Mouse (Mus musculus): ENCODE results near the gene Tec.

The Tec gene

DNA sequence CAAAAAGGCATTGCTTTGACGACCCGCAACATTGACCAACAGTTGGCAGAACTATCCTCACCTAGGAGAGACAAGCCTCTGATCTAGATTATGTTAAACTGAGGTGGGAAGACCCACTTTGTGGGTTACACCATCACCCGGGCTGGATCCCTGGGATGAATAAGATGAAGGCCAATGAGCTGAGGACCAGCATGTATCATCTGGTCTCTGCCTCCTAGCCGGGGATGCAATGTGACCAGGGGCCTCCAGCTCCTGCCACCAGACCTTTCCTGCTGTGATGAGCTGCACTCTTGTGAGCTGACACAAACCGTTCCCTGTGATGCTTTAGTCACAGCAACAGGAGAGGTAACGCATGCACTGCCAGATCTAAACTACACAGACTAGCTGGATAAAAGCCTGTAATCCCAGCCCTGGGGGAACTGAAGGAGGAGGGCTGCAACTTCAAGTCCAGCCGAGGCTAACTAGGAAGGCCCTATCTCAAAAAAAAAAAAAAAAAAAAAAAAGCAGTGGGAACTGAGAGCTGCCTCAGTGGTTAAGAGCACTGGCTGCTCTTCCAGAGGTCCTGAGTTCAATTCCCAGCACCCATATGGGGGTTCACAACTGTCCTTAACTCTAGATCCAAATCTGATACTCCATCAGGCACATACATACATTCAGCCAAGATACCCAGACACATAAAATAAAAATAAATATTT is 15.8 kb downstream of the Tec start:
- DNase-seq: no peak

DNA sequence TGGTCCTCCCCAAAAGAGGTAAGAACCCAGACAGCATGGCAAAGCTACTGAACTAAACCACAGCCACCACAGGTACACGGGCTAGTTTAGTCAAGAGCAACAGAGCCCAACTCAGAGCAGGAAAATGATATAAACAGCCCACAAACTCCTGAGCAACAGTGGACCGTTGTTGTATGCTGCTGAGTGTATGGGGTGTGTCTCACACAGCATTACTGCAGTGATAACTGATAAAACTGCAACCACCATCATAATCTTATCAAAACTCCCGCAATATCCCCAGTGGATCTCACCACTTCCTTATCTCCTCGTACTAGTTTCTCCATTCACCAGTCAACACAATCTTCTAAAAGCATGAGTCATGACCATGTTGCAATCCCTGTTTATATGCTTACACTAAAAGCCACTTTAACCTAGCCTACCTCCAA is 16.6 kb downstream of the Tec start:
- no peak for DNase-seq

DNA sequence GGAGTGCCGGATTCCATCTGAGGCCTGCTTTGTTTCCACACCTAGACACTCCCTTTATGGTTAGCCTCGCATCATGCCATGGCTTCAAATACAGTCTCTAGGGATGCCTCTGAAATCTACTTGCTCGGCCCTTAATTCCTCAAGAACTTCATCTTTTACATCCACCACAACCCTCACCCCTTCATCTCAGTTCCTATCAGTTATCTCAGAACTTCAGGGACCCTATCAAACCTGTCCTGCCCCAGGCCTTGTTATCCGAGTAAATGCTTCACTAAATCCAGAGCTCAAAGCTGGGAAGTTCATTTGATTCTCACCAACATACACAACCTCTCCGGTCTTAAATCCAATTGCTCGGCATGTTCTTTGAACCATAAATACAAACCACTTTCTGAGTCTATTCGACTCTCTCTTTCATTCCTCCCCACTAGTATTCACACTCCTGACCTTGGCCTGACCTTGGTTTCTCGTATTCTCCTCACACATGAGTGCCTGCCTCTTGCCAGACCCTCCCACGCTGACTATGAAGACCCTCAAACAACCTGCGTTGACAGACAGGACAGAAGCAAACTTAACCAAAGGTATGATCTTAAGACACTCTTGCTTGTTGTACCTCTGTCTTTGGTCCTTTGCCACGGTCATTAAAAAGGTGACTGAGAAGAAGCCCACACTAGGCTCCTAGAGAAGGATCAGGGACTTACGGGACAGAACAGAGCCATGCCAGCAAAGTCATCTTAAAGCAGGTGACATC is 17.2 kb downstream of the Tec start:
- DNase-seq: no peak

DNA sequence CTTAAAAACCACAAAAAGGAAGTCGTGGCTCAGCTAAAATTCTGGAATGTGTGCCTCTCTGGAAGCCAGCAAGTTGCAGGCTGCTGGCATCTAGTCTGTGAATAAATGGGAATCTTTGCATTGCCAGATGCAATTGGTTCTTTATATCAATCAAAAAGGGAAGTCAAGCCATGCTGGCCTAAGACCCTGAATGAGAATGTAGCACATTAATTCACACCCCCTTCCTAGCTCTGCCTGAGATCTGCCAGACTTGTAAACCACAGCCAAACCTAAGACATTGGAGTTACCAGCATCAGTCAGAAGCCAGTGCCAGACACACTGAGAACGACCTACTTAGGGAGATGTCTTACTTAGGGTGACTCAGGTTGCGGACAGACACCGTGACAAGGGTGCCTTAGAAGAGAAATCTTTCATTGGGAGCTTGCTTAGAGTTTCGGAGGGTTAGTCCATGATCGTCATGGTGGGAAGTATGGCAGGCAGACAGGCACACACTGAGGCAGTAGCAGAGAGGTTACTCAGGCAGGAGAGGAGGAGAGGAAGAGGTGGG is 19.3 kb downstream of the Tec start:
- DNase-seq: no peak

DNA sequence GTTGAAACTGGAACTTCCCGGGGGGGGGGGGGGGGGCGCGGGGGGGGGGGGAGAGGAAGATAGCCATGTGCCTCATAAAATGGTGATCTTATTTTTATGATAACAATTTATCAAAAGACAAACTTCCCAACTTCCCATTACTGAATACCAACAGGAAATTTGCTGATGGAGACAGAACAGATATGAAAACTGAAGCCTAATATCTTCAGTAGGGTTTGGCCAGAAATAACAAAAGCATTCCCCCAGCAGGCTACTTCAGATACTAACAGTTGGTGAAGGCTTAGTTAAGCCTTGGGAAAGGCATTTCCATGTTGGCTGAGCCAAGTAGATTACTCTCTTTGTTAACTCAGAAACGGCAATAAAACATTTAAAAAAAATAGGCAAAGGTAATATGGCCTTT is 21.6 kb downstream of the Tec start:
- no peak for DNase-seq

DNA sequence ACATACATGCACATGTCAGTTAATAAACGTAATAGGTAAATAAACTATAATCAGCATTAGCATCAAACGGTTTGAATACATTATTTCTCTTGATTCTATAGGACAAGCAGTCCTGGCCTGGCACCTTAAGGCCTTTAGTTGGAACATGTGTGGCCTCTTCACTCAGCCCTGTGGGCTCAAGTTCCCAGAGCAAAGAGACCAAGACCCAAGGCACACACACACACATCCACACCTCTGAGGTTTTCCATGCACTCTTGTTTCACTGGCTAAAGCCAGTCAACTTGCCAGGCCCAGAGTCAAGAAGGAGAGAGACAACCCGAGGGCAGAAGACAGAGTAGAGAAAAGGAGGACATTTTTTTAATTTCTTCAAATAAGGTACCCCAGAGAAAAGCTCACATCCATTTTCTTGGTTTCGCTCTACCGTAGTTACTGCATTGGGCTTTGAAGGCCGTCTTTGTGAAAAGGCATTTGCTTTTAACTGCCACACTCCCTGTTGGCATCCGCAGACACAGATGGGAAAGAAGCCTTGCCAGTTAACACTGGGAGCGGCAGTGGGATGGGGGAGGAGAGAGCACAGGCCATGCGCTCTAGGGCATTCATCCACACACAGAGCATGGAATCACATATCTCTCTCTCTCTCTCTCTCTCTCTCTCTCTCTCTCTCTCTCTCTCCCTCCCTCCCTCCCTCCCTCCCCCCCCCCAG is 22.2 kb downstream of the Tec start:
- no peak for DNase-seq

DNA sequence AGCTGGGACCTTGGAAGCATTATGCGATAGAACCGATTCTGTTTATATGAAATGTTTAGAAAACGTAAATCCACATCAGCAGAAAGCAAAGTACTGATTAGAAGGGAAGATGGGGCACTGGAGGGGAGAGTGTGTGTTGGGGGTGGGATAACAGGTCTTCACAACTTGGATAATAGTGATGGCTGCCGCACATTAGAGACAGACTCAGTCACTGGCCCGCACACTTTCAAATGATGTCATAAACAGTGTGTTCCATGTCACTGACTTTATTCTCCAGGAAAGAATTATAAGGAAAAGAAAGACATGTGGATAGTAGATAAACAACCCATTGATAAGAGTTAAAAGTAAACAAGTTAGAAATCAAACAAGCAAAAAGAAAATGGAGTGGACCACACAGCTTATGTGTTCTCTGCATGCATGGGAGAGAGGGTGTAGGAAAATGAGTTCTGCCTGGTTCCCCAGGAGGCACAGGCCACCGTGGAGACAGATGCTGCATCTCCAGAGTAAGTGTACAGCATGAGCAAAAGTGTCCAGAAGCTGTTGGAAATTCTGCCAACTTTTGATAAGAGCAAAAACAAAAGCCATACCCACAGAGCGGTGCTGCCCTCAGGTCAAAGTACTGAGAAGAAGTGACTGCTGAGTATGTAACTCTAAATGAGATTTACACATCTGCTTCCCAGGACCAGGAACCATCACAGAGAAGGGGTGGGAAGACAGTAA is 23.3 kb downstream of the Tec start:
- no peak for DNase-seq

DNA sequence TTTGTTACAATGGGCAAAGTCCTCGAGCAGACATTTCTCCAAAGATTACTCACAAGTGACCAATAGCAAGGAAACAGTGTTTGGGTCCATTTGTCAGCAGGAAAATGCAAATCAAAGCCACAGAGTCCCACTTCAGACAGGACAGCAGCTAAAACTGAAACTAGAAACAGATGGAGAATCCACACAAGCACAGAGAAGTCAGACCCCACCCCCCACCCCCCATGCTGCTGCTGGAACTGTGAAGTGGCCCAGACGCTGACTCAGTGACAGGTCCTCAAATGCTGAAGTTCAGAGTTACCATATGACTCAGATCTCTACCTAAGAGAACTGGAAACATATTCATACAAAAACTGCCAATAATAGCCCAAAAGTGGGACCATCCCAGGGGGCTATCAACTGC is 24.0 kb downstream of the Tec start:
- DNase-seq: no peak

DNA sequence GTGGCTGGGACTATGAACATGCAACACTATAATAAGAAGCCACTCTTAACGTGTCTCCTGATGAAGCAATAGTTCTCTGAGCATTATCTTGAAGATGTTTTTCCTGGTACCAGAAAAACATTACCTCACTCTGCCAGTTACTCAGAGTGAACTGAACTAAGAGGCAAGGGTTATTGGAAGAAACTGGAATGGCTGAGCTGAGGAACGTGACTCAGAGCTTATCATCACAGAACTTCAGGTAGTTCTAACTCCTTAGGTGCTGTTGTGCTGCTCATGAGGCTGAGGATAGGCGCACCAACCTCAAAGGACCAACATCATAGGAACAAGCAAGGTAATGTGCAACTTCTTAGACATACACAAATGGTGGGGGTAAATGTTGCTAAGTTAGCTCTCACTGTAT is 28.6 kb downstream of the Tec start:
- DNase-seq: no peak

DNA sequence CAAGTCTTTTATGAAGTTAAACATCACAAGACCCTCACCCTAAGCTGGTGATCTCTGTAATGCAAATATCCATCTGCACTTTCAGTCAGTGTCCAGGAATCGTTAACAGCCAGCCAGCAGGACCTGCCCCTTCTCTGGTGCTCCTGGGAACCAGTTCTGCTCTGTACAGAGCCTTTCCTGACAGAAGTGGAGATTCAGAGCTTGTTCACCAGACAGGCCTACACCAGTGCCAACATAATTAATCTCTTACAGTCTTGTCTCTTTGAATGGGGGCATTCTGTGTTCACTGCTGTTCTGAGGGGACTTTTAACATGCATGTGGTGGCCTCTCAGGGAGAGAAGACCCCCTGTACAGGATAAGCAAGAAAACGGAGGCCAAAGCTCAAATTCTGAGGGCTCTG is 29.3 kb downstream of the Tec start:
- DNase-seq: no peak

DNA sequence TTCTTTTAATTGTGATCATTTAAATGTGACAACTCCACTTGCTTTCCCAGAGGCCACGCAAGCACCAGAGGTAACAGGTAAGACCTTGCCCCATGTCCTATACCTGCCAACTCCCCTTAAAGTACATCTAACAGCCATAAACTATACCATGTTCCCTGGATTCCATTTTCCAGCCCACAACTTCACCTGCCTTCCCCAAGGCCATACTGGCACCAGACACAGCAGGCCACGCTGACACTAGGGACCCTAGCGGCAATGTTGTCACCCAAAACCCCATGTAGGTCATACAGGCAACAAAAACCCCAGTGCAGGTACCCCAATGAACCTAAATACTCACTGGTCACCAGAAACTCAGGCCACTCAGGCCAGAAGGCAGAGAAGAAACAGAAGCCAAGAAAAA is 32.6 kb downstream of the Tec start:
- DNase-seq: no peak

DNA sequence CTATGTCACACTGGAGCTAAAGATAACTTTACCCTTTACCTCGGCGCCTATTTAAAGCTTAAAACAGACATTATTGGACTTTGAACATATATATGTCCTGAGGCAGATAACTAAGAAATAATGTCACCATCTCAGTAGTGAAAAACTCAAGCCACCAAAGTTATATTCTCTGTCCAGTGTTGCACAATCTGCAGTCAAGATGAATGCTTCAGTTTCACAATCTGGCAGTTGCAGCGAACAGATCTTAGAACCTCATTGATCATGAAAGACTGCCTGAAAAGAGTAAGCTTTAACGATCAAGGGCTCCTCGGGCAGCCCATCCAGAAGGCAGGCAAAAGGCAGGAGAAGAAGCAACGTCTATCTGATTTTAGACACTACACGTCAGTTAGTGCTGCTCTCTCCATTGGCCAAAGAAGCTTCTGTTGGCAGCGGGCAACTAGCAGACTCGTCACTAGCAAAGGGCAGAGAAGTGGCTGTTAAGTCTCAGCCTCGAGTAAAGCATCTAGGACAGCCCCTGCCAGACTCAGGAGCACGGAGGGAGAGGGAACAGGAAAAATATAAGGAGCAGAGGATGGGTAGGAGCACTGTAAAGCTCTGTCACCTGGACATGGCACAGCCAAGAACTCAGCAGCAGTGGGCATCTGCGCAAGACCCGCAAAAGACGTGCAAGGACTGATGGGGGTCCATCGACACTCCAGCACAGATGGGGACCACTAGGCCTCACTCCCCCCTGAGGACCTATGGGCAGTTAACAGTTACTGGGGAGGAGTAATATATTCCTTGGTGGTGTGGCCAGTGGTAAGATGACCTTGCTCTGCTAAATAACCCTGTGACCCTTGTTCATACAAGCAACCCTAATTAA is 35.1 kb downstream of the Tec start:
- no peak for DNase-seq

DNA sequence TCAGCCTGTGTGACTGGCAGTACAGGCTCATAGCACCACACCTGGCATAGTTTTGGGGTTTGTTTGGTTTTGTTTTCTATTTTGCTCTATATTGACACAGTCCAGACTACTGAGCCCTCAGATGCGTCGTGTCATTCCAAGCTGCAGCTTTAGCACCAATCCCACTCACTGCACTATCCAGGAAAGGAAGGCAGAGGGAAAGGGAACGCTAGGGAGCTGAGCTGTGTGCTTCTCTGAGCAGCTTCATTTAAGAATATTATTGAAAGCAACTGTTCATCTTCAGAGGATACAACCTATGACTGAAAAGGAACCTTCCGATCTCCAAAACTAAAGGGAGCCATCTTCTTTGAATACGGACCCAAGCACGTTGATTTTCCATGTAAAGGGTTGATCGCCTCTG is 36.1 kb downstream of the Tec start:
- no peak for DNase-seq

DNA sequence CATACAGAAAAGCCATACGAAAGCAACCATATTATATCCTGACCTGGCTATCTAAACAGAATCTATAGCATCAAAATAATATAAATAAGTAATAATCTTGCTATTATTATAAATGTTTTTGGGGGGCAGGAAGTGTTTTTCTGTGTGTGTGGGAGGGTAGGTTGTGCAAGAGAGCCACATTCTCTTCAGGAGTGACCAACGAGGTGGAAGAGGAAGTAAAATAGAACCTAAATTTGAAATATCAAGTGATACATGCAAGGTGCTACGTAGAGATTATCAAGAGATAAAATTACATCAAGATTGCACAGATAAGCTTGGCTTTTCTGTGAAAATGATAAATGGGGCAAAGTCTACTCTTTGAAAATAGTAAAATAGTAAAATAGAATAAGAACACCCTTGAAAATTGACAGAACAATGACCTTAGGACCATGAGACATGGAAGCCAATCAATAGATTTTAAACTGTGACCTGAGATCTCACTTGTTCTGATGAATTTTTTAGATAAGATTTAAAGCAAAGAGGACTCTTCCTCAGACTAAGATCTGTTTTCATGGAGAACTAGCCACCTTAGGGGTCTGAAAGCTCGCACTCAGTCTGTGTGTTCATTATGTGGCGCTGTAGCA is 37.2 kb downstream of the Tec start:
- no peak for DNase-seq

DNA sequence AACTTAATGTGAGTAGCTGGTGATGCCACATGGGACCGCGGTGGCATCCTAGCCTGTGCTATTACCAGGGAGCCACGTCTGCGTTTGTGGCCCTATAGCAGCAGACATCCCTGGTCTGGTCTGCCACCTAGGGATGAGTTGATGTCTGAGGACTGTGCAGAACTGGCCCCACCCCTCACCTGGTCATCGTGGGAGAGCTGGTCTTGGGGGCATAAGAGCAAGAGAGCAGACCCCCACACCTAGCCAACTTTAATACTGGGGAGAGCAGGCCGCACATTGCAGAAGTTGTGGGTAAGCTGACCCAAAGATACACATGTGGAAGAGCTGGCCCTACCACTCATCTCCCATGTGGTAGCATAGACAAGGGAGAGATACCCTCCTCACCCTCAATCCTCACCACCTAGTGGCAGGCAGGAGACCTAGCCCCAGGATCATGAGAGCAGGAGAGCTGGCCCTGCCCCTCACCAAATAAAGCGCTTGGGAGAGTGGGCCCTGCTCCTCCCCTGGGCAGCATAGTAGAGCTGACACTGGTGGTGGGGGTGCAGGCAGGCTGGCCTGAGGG is 38.7 kb downstream of the Tec start:
- DNase-seq: no peak

DNA sequence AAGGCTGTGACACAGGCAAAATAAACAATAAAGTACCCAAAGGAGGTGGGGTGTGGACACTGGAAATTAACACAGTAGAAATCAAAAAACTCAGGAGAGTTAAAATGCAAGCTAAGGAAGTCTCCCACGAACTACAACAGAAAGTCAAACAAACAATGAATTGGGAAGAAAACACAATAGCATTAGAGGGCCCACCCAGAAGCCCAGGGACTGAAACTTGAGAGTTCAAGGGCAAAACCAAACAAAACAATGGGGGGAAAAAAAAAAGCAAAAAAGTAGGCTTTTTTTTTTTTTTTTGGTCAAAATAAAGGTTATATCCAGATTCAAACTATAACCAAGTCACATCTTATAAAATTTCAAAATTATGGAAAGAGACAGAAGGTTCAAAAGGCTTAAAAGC is 39.9 kb downstream of the Tec start:
- no peak for DNase-seq

DNA sequence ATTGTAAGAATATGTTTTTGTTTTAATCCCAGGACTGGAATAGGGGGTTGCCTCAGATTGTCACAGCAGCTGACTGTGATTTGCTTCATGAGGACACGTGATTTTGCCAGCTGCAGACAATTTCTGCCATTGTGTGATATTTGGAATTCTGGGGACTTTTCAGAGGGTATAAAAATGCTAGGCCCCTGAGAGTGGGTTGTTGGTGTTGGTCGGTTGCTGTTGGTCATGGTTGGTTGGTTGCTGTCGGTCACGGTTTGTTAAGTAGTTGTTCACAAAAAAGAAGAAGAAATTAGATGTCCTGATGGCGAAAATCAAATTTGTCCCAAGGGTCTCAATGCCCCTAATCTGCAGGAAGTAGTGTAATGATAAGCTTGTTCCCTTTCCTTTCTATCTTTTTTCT is 40.8 kb downstream of the Tec start:
- no peak for DNase-seq

DNA sequence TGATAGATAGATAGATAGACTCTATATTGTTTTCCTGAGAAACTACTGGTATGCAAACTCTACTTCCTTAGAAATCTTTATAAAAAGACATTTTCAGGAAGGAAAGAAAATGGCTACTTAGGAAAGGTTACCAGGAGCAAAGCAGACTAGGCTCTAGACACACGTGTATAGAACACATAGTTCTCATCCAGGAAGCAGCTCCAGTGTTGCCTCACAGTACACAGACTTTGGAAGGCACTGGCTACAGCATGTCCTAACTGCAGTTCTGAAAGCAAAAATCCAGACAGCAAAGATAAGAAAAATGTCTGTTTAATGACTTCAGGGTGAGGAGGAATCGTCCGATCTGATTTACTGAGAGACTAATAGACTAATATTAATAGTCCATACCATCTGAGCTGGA is 41.8 kb downstream of the Tec start:
- no peak for DNase-seq

DNA sequence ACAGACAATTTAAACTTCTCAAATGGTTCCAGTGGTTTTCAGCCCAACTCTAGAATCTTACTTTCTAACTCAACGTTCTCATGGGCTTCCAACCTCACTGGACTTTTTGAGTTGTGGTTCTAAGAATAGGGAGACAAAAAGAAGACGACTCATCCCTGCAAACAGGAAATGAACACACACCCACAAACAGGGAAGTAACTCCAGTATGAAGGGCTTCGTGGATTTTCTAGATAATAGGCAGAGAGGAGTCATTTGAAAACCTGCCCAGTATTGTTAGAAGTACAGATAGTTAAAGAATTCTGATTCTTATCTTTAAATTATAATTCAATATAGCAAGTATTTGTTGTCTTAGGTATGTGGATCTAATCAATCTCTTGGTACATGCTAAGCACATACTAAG is 47.6 kb downstream of the Tec start:
- no peak for DNase-seq

DNA sequence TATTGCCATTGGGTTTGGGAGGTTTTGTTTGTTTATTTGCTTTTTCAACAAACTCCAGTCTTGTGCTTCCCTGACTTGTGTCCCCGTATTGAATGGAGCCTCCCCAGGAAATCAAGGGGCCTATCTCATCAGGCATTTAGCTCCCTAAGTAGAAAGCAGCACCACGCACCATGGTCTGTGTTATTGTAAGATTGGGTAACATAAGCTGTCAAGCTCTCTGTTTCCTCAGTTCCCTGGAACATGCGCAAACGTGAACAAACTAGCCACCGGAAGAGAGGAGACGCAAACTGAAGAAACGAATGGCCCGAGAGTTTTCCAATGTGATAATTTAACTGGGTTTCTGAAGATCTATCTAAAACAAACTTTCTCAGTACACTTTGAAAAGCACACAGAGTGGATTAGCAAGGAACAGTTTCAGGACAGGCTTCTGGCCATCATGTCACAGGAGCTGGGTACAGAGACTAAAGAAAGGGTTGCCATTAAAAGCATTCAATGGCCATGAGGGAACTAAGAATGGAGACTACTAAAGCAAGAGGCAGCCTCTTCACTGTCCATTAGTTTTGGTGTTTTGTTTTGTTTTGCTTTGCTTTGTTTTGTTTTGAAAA is 48.1 kb downstream of the Tec start:
- DNase-seq: no peak

All from spleen, adult 18-20 months (tissue).